Mouse (Mus musculus) midbrain, embryonic 11.5 days (tissue): ENCODE results near the gene Slc25a44. TPM values are rescaled to one million over a fixed set of nuclear protein-coding genes. Genes with fewer than 3 reads are reported as not detected.
A peak's percentile ranks its signal among the peaks of the same experiment; 100 is the strongest.

ENCODE experiments used
- ATAC-seq: fragments of 200-750 bp; cut with Nextera tagmentation; 2 replicates; pipeline ENCODE4 v1.8.0; 2017; ENCODE audit warnings: moderate TSS enrichment, moderate library complexity; ENCODE audit not compliant: low FRiP score
- DNase-seq: peaks from one replicate; pipeline ENCODE4 v3.0.0; 2015; ENCODE audit warnings: low spot score; ENCODE audit errors: missing footprints
- H3K27ac ChIP-seq: fragments of 300-500 bp; sonication (generic); 2 replicates; pipeline ENCODE4 v1.5.1; 2014; ENCODE audit warnings: low read depth, low read length
- H3K27me3 ChIP-seq: fragments of 300-500 bp; sonication (generic); 2 replicates; pipeline ENCODE4 v1.6.1; 2014; ENCODE audit warnings: mild to moderate bottlenecking, low read length, moderate library complexity, mixed read lengths; ENCODE audit not compliant: control insufficient read depth, insufficient read depth
- H3K36me3 ChIP-seq: fragments of 300-500 bp; sonication (generic); 2 replicates; pipeline ENCODE4 v1.6.1; 2014; ENCODE audit warnings: mild to moderate bottlenecking, low read length, moderate library complexity, mixed read lengths; ENCODE audit not compliant: control insufficient read depth, insufficient read depth
- H3K4me1 ChIP-seq: fragments of 300-500 bp; sonication (generic); 2 replicates; pipeline ENCODE4 v1.6.1; 2014; ENCODE audit warnings: low read length; ENCODE audit not compliant: control insufficient read depth, insufficient read depth
- H3K4me2 ChIP-seq: fragments of 300-500 bp; sonication (generic); 2 replicates; pipeline ENCODE4 v1.6.1; 2014; ENCODE audit warnings: mild to moderate bottlenecking, moderate library complexity
- H3K4me3 ChIP-seq: fragments of 300-500 bp; sonication (generic); 2 replicates; pipeline ENCODE4 v1.5.1; 2014; ENCODE audit warnings: low read depth, low read length
- H3K9ac ChIP-seq: fragments of 300-500 bp; sonication (generic); 2 replicates; pipeline ENCODE4 v1.6.1; 2014; ENCODE audit warnings: low read length
- H3K9me3 ChIP-seq: fragments of 300-500 bp; sonication (generic); 2 replicates; pipeline ENCODE4 v1.6.1; 2016; ENCODE audit warnings: low read length; ENCODE audit not compliant: control insufficient read depth
- WGBS: fragments of 180-500 bp; shearing (Covaris S2); extraction: QIAGEN DNeasy Blood & Tissue Kit; methylation state at CpG from one replicate; pipeline ENCODE4 v1.1.7; 2014; 5-methylcytosine and 5-hydroxymethylcytosine counted together
- polyA plus RNA-seq: library from polyadenylated mRNA; unstranded; fragments of >200 nt; fragmentation: Nextera tagmentation; extraction: Ambion mirVana; gene quantifications from 2 replicates; pipeline ENCODE4 v1.2.1, GENCODE M21; 2014

The Slc25a44 gene
- polyA plus RNA-seq, 1 experiment from 2014 or later = 20.8 TPM

- Histone ChIP-seq H3K27me3 (no peaks in the 10 kb centered on the region), H3K36me3 (no peaks in the 10 kb centered on the region), H3K27ac (no peak overlapping the region), H3K4me1 (peaks cover 14% of the 10 kb centered on the region), H3K4me3 (no peak overlapping the region), H3K9me3 (no peaks in the 10 kb centered on the region), H3K4me2 (no peak overlapping the region), H3K9ac (no peak overlapping the region)
- no peak for ATAC-seq
- 62% methylated on average over 8 of the region's 8 CpGs for WGBS
- DNase-seq = peak; percentile 45
Observed at GRCm38 (mm10) chr3:88453369-88453768, 28.4 kb upstream of the Slc25a44 start.

DNA sequence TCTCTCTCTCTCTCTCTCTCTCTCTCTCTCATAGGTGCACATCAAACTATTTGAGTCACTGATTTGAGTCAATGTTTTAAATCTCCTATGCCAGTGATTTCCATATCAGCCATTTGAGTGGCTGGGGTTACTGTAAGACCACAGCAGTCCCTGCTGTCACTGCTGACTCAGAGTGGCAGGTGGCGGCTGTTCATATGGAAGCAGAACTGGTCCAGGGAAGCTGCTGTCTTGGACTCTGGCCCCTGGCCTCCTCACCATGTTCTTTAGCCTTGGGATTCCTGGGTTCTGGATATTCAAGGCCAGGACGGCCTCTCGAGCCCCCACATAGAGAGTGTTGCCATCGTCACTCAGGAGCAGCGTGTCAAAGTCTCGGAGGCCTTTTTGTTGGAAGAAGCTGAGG is 27.8 kb upstream of the Slc25a44 start:
- ATAC-seq = no peak
- Histone ChIP-seq H3K36me3 (no peaks in the 10 kb centered on the region), H3K4me1 (peaks cover 10% of the 10 kb centered on the region), H3K9ac (no peak overlapping the region), H3K4me2 (no peak overlapping the region), H3K4me3 (no peak overlapping the region), H3K9me3 (no peaks in the 10 kb centered on the region), H3K27ac (no peak overlapping the region), H3K27me3 (no peaks in the 10 kb centered on the region)
- 81% methylated on average over 6 of the region's 6 CpGs for WGBS
- no peak for DNase-seq

GRCm38 (mm10) chr3:88452246-88452645 is 27.3 kb upstream of the Slc25a44 start:
- DNase-seq (peak; percentile 72), ATAC-seq (no peak)
- no peak overlapping the region for H3K4me2 ChIP-seq
- H3K36me3 ChIP-seq = no peaks in the 10 kb centered on the region
- no peaks in the 10 kb centered on the region for H3K9me3 ChIP-seq
- no peak overlapping the region for H3K4me3 ChIP-seq
- H3K27ac ChIP-seq = no peak overlapping the region
- no peak overlapping the region for H3K9ac ChIP-seq
- H3K4me1 ChIP-seq = peaks cover 10% of the 10 kb centered on the region
- 80% methylated on average over 5 of the region's 5 CpGs for WGBS
- no peaks in the 10 kb centered on the region for H3K27me3 ChIP-seq

GRCm38 (mm10) chr3:88450379-88451131 is 25.6 kb upstream of the Slc25a44 start:
- Histone ChIP-seq H3K36me3 (no peaks in the 10 kb centered on the region), H3K27ac (no peak overlapping the region), H3K4me1 (peaks cover 7% of the 10 kb centered on the region), H3K9me3 (no peaks in the 10 kb centered on the region), H3K27me3 (no peaks in the 10 kb centered on the region), H3K4me2 (no peak overlapping the region), H3K9ac (no peak overlapping the region), H3K4me3 (no peak overlapping the region)
- ATAC-seq (no peak), DNase-seq (peak; percentile 78)
- WGBS = 77% methylated on average over 12 of the region's 12 CpGs

GRCm38 (mm10) chr3:88449395-88450023 is 24.6 kb upstream of the Slc25a44 start:
- Histone ChIP-seq H3K27me3 (no peaks in the 10 kb centered on the region), H3K27ac (no peak overlapping the region)
- 3% methylated on average over 21 of the region's 21 CpGs for WGBS

DNA sequence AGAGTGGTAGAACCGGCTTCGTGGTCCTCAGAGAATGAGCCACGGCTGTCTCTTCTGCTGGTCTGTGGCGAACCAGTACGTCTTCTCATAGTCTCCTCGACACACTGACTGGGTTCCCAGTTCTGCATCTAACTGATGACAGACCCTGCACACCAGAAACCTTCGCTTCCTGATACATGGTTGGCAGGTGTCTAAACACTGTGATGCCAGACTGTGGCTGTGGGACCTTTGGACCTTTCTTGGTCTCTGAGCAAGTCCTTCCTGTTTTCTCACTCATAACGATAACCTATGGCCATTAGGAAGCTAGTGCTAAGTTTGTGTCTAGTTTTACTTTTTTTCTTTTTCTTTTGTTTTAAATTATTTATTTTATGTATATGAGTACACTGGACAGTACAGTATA is 23.5 kb upstream of the Slc25a44 start:
- Histone ChIP-seq H3K27me3 (no peaks in the 10 kb centered on the region), H3K27ac (no peak overlapping the region), H3K4me1 (peaks cover 7% of the 10 kb centered on the region), H3K4me3 (no peak overlapping the region), H3K4me2 (no peak overlapping the region), H3K9ac (no peak overlapping the region), H3K36me3 (no peaks in the 10 kb centered on the region), H3K9me3 (no peaks in the 10 kb centered on the region)
- WGBS = 92% methylated on average over 8 of the region's 8 CpGs
- no peak for DNase-seq
- ATAC-seq = no peak

More at GRCm38 (mm10) chr3:88449395-88450023, 24.6 kb upstream of the Slc25a44 start:
- H3K4me3 ChIP-seq = peak overlapping the region; percentile 21
- peak; percentile 81 for ATAC-seq
- no peaks in the 10 kb centered on the region for H3K36me3 ChIP-seq
- DNase-seq = peak; percentile 92
- no peaks in the 10 kb centered on the region for H3K9me3 ChIP-seq
- peak overlapping the region; percentile 36 for H3K4me2 ChIP-seq
- peak overlapping the region; percentile 54 for H3K9ac ChIP-seq
- H3K4me1 ChIP-seq = peaks cover 7% of the 10 kb centered on the region

DNA sequence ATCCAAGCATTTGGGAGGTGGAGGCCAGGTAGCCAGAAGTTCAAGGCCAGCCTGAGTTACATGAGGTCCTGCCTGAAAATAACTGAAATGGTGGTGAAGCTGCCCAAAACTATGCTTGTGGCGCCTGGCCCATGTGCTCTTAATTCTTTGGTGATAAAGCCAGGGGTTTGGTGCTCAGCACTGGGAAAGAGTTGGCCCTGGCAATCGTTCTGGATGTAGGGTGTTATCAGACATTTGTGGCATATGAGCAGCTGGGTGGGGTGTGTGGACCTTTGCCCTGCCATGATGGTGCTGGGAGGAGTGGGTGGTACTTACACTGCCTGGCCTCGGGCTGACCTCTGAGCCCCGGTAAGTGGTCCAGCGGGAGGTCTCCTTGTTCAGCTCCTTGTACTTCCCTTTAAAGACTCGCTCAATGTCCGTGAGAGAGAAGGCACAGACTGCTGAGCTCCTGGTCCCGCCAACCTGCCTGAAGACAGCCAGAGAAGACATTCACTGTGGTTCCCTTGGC is 22.8 kb upstream of the Slc25a44 start:
- 60% methylated on average over 8 of the region's 8 CpGs for WGBS
- Histone ChIP-seq H3K27ac (no peak overlapping the region), H3K36me3 (no peaks in the 10 kb centered on the region), H3K4me1 (peaks cover 7% of the 10 kb centered on the region), H3K27me3 (no peaks in the 10 kb centered on the region), H3K9ac (no peak overlapping the region), H3K4me2 (no peak overlapping the region), H3K9me3 (no peaks in the 10 kb centered on the region), H3K4me3 (no peak overlapping the region)
- DNase-seq (peak; percentile 80), ATAC-seq (no peak)

DNA sequence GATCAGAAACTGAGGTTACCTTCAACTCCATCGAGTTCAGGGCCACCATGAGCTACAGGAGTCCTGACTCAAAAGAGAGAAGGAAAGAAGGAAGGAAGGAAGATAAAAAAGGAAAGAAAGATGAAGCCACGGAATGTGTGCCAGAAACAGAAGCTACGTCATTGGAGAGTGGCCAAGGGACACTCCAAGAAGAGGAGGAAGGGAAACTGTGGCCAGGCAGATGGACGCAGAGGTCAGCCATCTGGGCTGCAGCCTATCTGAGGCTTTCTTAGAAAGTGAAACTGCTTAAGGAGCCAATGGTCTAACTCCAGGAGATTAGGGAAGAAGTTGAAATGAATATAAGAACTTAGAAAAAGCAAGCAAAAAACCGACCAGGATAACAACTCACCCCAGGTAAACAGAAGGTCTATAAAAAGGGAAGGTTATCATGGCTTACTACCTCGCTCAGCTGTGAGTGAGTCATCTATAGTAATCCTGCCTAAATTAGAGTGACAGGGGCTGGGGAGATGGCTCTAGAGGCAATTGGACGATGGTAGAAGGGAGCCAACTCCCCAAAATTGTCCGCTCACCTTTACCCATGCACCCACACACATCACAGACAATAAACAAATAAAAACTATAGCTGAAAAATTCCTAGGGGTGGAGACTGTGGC is 21.7 kb upstream of the Slc25a44 start:
- H3K27me3 ChIP-seq = no peaks in the 10 kb centered on the region
- H3K4me1 ChIP-seq = peaks cover 7% of the 10 kb centered on the region
- no peaks in the 10 kb centered on the region for H3K9me3 ChIP-seq
- ATAC-seq (no peak), DNase-seq (no peak)
- H3K4me2 ChIP-seq = no peak overlapping the region
- H3K4me3 ChIP-seq = no peak overlapping the region
- H3K27ac ChIP-seq = no peak overlapping the region
- no peak overlapping the region for H3K9ac ChIP-seq
- H3K36me3 ChIP-seq = no peaks in the 10 kb centered on the region
- WGBS = 81% methylated on average over 8 of the region's 8 CpGs

GRCm38 (mm10) chr3:88442888-88443287 is 17.9 kb upstream of the Slc25a44 start:
- WGBS = 85% methylated on average over 7 of the region's 7 CpGs
- H3K27ac ChIP-seq = no peak overlapping the region
- H3K27me3 ChIP-seq = no peaks in the 10 kb centered on the region
- H3K9me3 ChIP-seq = no peaks in the 10 kb centered on the region
- no peak for ATAC-seq
- no peaks in the 10 kb centered on the region for H3K36me3 ChIP-seq
- H3K4me2 ChIP-seq = no peak overlapping the region
- no peak overlapping the region for H3K9ac ChIP-seq
- H3K4me1 ChIP-seq = peaks cover 8% of the 10 kb centered on the region; the same call in 1 of the 2 replicates
- DNase-seq = no peak
- no peak overlapping the region for H3K4me3 ChIP-seq
